Mouse (Mus musculus) forebrain, embryonic 15.5 days (tissue): Measurements from ENCODE around the gene Plg. TPM values are rescaled to one million over a fixed set of nuclear protein-coding genes. Genes with fewer than 3 reads are reported as not detected.

Experiments
- ATAC-seq: fragments of 200-750 bp; cut with Nextera tagmentation; replicated peaks from 2 replicates; pipeline ENCODE4 v1.8.0; 2017; ENCODE audit warnings: mild to moderate bottlenecking, moderate TSS enrichment, moderate library complexity
- H3K27ac ChIP-seq: fragments of 300-500 bp; sonication (generic); replicated peaks from 2 replicates; pipeline ENCODE4 v1.5.1; 2015; ENCODE audit warnings: mild to moderate bottlenecking, inconsistent platforms
- H3K27me3 ChIP-seq: fragments of 300-500 bp; sonication (generic); 2 replicates; pipeline ENCODE4 v1.6.1; 2015; ENCODE audit warnings: inconsistent platforms
- H3K36me3 ChIP-seq: fragments of 300-500 bp; sonication (generic); 2 replicates; pipeline ENCODE4 v1.6.1; 2015; ENCODE audit warnings: mild to moderate bottlenecking, inconsistent platforms
- H3K4me1 ChIP-seq: fragments of 300-500 bp; sonication (generic); 2 replicates; pipeline ENCODE4 v1.6.1; 2015; ENCODE audit warnings: inconsistent platforms
- H3K4me2 ChIP-seq: fragments of 300-500 bp; sonication (generic); replicated peaks from 2 replicates; pipeline ENCODE4 v1.6.1; 2015; ENCODE audit warnings: mild to moderate bottlenecking, inconsistent platforms
- H3K4me3 ChIP-seq: fragments of 300-500 bp; sonication (generic); 2 replicates; pipeline ENCODE4 v1.5.1; 2015; ENCODE audit warnings: mild to moderate bottlenecking, inconsistent platforms
- H3K9ac ChIP-seq: fragments of 300-500 bp; sonication (generic); replicated peaks from 2 replicates; pipeline ENCODE4 v1.6.1; 2015; ENCODE audit warnings: mild to moderate bottlenecking, inconsistent platforms
- H3K9me3 ChIP-seq: fragments of 300-500 bp; sonication (generic); 2 replicates; pipeline ENCODE4 v1.6.1; 2016; ENCODE audit warnings: inconsistent platforms
- WGBS: fragments of 180-500 bp; shearing (Covaris S2); methylation state at CpG from one replicate; pipeline ENCODE4 v1.1.7; 2015; ENCODE audit warnings: mixed read lengths; 5-methylcytosine and 5-hydroxymethylcytosine counted together
- polyA plus RNA-seq: library from polyadenylated mRNA; unstranded; fragments of >200 nt; fragmentation: Nextera tagmentation; extraction: Ambion mirVana; gene quantifications from 2 replicates; pipeline ENCODE4 v1.2.1, GENCODE M21; 2015

The Plg gene
- polyA plus RNA-seq, 1 experiment from 2014 or later, result not detected

DNA sequence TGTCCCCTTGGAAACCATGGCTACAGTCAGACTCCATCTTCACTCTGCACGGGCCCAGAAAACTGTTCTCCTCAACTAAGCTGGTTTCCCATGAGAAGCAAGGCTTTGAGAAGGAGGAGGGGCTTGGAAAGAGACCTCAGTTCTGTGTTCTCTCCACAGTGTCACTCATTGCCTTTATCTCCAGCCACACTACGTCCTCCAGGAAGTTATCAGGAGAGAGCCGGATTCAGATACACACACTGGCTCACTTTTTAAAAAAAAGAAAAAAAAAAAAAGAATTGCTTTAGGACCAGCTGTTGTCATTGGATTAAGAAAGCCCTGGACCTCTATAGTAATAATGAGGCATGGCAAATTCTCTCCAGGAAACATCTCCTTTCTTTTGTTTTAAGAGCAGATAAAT is 48.7 kb downstream of the Plg start:
- WGBS, result 46% methylated on average over 3 of the region's 3 CpGs
- H3K27ac ChIP-seq, result no peak overlapping the region

DNA sequence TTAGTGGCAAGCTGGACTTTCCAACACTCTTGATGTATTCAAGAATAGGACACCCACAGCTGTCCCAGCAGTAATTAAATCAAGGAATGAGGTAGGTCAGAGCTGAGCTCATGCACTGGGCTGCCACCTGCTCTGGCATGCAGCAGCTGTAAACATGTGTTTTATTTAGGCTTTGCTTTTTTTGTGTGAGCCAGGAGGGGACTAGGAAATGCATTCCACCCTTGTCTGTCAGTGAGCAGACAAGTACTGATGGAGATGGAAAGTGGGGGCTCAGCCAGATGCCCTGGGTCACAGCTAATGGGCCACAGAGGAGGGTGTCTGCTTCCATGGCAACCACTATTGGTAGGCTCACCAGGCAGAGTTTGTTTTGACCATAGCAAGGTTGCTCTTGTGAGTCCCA is 50.0 kb downstream of the Plg start:
- no peaks in the 10 kb centered on the region for H3K27me3 ChIP-seq
- ATAC-seq, result 0 out of 2 replicates have a peak, but pooled peaks have one; percentile 48
- no peaks in the 10 kb centered on the region for H3K36me3 ChIP-seq
- no peaks in the 10 kb centered on the region for H3K4me1 ChIP-seq
- no peak overlapping the region for H3K27ac ChIP-seq
- no peak overlapping the region for H3K4me2 ChIP-seq
- no peaks in the 10 kb centered on the region for H3K9me3 ChIP-seq
- H3K4me3 ChIP-seq, result no peak overlapping the region
- no peak overlapping the region for H3K9ac ChIP-seq

More for the DNA sequence above, 48.7 kb downstream of the Plg start:
- H3K9me3 ChIP-seq, result no peaks in the 10 kb centered on the region
- ATAC-seq, result no peak
- no peaks in the 10 kb centered on the region for H3K36me3 ChIP-seq
- no peaks in the 10 kb centered on the region for H3K4me1 ChIP-seq
- H3K4me2 ChIP-seq, result no peak overlapping the region
- H3K9ac ChIP-seq, result no peak overlapping the region
- H3K4me3 ChIP-seq, result no peak overlapping the region
- no peaks in the 10 kb centered on the region for H3K27me3 ChIP-seq

DNA sequence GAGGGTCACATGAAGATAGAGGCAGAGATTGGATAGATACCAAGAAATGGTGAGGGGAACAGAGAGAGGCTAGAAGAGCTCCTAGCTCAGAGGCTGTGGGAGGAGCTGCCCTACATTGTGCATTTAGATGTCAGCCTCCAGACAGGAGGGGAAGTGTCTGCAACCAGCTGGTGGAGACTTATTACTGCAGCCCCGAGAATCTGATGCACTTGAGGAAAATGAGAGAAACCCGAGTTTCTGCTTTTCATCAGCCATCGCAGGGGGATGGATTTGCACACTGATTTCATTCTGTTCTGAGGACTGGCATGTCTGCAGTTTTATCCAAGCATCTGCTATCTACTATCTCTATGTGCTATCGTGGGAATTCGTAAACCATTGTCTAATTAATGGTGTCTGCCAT is 53.3 kb downstream of the Plg start:
- WGBS, result 65% methylated on average over 5 of the region's 5 CpGs
- Histone ChIP-seq H3K4me2 (no peak overlapping the region), H3K4me1 (no peaks in the 10 kb centered on the region), H3K9me3 (no peaks in the 10 kb centered on the region), H3K4me3 (no peak overlapping the region), H3K36me3 (no peaks in the 10 kb centered on the region), H3K9ac (no peak overlapping the region), H3K27me3 (no peaks in the 10 kb centered on the region), H3K27ac (0 out of 2 replicates have a peak overlapping the region, but pooled peaks have one; percentile 2)
- no peak for ATAC-seq

DNA sequence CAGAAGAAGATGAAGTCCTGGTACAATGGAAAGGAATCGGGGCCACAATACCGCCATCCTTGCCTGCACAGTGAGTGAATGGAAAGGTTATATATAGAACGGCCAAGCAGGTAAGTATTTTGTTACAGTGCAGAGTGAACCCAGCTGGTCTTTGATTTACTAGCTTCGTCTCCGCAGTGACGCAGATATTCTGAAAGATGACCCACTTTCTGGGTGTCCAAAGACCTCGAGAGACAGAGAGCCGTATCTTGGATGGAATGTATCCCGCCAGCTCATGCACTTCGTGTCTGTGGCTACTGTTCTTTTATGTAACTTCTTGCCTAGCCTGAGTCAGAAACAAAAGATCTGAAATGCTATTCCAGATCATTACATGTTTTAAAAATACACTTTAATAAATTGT is 59.4 kb downstream of the Plg start:
- WGBS, result 89% methylated on average over 10 of the region's 10 CpGs
- no peak overlapping the region for H3K4me3 ChIP-seq
- H3K4me1 ChIP-seq, result no peaks in the 10 kb centered on the region
- no peak for ATAC-seq
- no peak overlapping the region for H3K9ac ChIP-seq
- no peaks in the 10 kb centered on the region for H3K9me3 ChIP-seq
- no peak overlapping the region for H3K27ac ChIP-seq
- H3K4me2 ChIP-seq, result no peak overlapping the region
- no peaks in the 10 kb centered on the region for H3K27me3 ChIP-seq
- no peaks in the 10 kb centered on the region for H3K36me3 ChIP-seq

DNA sequence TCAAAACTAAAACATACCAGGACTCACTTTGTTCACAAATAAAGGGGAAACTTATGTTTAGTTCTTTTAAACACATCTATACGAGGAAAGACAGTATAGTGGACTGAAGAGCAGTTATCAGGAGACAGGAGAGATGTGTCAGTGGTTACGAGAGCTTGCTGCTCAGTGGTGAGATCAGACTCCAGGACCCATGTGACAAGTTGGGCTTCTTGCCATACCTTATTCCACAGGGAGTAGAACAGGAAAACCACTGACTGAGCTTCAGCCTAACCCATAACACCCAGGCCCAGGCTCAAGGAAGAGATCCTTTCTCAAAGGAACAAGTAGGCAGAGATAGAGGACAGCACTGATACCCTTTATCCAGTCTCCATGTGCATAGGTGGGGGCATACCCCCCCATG is 66.2 kb downstream of the Plg start:
- no peaks in the 10 kb centered on the region for H3K9me3 ChIP-seq
- whole genome bisulfite sequencing, result 71% methylated on average over 2 of the region's 2 CpGs
- H3K4me3 ChIP-seq, result no peak overlapping the region
- no peak overlapping the region for H3K9ac ChIP-seq
- no peaks in the 10 kb centered on the region for H3K27me3 ChIP-seq
- no peak overlapping the region for H3K27ac ChIP-seq
- H3K36me3 ChIP-seq, result no peaks in the 10 kb centered on the region
- H3K4me2 ChIP-seq, result no peak overlapping the region
- H3K4me1 ChIP-seq, result no peaks in the 10 kb centered on the region
- ATAC-seq, result no peak

DNA sequence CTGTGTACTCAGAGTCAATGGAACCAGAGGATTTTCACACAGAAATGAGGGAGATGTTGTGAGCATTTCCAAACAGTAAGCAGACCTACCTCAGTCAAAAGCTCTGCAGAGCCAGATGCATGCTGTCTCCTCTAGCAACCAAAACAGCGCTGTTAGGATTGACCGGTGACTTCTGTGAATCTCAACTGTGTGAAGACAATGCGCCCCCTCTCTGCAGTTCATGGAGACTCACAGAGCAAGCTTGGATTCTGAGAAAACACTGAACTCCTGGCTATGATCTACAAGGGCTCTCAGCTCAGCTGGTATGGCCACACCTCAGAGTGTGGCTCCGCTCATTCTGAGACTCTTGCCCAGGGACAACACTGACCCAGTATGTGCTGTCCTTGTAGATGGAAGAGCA is 72.8 kb downstream of the Plg start:
- ATAC-seq, result no peak
- no peaks in the 10 kb centered on the region for H3K27me3 ChIP-seq
- H3K9ac ChIP-seq, result no peak overlapping the region
- H3K36me3 ChIP-seq, result no peaks in the 10 kb centered on the region
- 0 out of 2 replicates have a peak, but pooled peaks cover 4% of the 10 kb centered on the region for H3K4me1 ChIP-seq
- 59% methylated on average over 4 of the region's 4 CpGs for WGBS
- no peak overlapping the region for H3K4me2 ChIP-seq
- no peaks in the 10 kb centered on the region for H3K9me3 ChIP-seq
- H3K27ac ChIP-seq, result no peak overlapping the region
- H3K4me3 ChIP-seq, result no peak overlapping the region

DNA sequence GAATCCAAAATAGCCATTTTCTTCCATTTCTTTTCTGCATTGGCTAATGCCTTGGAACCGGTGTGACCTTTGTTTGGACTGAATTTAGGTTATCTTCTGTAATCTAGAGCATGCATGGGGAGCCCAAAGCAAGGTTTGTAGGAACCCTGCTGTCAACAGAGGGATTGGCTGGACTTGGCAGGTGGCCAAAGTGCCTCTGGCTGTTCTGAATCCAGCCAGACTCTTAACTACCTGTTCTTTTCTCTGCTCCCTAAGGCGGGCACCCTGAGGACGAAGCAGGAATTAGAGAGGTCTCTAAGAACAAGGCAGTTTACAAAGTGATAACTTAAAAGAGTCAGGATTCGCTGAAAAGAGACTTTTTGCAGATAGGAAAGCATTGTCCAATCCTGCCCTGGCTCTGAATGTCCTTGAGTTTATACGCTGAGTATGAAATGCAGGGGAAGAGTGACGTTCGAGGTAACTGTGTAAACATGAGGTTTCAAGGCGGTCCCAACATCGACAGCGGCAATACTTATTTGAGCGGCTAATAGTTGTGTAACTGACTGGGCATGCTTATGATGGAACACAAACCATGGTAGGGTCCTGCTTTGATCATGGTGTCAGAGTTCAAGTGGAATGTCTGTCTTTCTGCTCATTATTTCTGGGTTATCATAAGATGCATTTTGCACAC is 74.6 kb downstream of the Plg start:
- Histone ChIP-seq H3K27me3 (no peaks in the 10 kb centered on the region), H3K4me2 (no peak overlapping the region), H3K27ac (no peak overlapping the region), H3K9me3 (no peaks in the 10 kb centered on the region), H3K4me1 (0 out of 2 replicates have a peak, but pooled peaks cover 4% of the 10 kb centered on the region), H3K9ac (no peak overlapping the region), H3K36me3 (no peaks in the 10 kb centered on the region), H3K4me3 (no peak overlapping the region)
- WGBS, result 63% methylated on average over 11 of the region's 11 CpGs
- ATAC-seq, result no peak

DNA sequence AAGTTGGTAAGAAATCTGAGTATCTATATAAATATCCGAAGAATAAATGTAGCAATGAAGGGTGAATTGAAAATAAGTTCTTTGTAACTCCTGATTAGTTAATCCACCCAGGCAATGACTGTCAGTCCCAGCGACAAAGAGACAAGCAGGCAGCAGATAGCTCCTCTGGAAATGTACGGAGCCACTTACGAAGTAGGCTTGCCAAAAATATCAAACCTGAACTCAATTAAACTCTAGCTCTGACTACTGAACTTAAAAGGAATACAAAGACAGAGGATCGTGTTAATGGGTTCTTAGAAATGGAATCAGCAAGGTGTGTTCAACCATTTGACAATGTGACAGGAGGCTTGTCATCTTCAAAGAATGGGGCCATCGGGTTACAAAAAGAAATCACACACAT is 75.3 kb downstream of the Plg start:
- no peak overlapping the region for H3K4me3 ChIP-seq
- H3K36me3 ChIP-seq, result no peaks in the 10 kb centered on the region
- no peaks in the 10 kb centered on the region for H3K27me3 ChIP-seq
- H3K9me3 ChIP-seq, result no peaks in the 10 kb centered on the region
- ATAC-seq, result no peak
- no peak overlapping the region for H3K27ac ChIP-seq
- H3K9ac ChIP-seq, result no peak overlapping the region
- H3K4me1 ChIP-seq, result 0 out of 2 replicates have a peak, but pooled peaks cover 4% of the 10 kb centered on the region
- WGBS, result 71% methylated on average over 6 of the region's 6 CpGs
- H3K4me2 ChIP-seq, result no peak overlapping the region

DNA sequence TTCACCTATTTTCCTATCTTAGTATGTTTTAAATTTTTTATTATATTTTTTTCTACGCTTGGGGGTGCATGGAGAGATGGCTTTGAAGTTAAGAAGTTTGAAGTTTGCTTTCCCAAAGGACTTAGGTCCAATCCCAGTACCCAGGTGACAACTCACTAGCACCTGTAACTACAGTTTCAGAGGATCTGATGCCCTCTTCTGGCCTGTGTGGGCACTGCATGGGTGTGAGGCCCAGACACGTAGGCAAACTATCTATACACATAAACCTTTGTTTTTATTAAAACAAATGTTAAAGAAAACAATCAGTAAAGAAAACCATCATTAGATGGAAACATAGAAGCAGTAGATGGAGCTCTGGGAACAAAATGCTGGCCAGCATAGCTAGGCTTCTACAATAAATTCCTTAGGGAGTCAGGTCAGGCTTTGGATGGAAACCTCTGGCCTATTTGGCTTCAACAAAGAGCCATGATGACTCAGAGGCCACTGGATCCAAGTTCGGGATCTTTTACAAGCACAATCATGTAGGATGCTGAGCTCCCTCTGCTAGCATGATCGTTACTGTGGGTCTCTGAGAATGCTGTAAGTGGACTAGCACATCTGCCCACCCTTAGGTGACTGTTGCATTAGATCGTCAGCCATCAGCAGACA is 76.9 kb downstream of the Plg start:
- 78% methylated on average over 5 of the region's 5 CpGs for WGBS
- Histone ChIP-seq H3K4me2 (no peak overlapping the region), H3K27me3 (no peaks in the 10 kb centered on the region), H3K27ac (no peak overlapping the region), H3K4me1 (0 out of 2 replicates have a peak, but pooled peaks cover 4% of the 10 kb centered on the region), H3K36me3 (no peaks in the 10 kb centered on the region), H3K9ac (no peak overlapping the region), H3K9me3 (no peaks in the 10 kb centered on the region), H3K4me3 (no peak overlapping the region)
- ATAC-seq, result no peak

DNA sequence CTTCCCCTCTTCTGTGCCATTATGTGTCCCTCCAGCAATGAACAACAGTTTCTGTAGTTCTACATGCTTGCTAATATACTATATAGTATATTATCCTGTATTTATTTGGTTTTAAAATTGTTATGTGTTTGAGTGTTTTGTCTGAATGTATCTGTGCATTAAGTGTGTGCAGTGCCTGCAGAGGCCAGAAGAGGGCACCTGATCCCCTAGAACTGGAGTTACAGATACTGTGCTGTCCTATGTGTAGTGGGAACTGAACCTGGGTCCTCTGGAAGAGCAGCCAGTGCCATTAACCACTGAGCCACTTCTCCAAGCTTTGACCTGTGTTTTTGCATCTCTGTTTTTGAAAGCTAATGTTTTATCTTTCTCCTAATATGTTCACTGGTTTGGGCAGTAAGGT is 82.8 kb downstream of the Plg start:
- no peak for ATAC-seq
- H3K4me1 ChIP-seq, result no peaks in the 10 kb centered on the region
- H3K4me3 ChIP-seq, result no peak overlapping the region
- H3K9me3 ChIP-seq, result no peaks in the 10 kb centered on the region
- H3K27me3 ChIP-seq, result no peaks in the 10 kb centered on the region
- H3K4me2 ChIP-seq, result no peak overlapping the region
- H3K9ac ChIP-seq, result no peak overlapping the region
- no peaks in the 10 kb centered on the region for H3K36me3 ChIP-seq
- no peak overlapping the region for H3K27ac ChIP-seq

DNA sequence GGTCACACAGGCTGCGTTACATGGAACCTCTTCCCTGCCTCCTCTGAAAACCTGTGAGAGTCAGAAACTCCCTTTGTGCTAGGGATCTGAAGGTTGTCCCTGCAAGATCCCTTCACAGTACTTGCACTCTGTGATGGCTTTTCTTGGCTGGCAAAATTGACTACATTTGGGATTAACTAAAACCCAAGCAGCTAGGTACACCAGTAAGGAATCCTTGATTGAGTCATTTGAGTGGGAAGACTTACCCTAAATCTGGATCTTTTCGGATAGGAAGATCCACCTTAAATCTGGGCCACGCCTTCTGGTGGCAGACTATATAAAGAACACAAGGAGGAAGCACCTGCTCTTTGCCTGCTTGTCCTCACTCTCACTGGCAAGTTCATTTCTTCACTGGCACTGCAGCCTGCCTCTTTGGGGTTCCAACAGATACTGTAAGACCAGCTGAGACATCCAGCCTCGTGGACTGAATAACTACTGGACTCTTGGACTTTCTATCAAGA is 88.1 kb downstream of the Plg start:
- Histone ChIP-seq H3K4me3 (no peak overlapping the region), H3K27me3 (no peaks in the 10 kb centered on the region), H3K9ac (no peak overlapping the region), H3K27ac (no peak overlapping the region), H3K4me2 (no peak overlapping the region), H3K4me1 (no peaks in the 10 kb centered on the region), H3K36me3 (no peaks in the 10 kb centered on the region), H3K9me3 (no peaks in the 10 kb centered on the region)
- no peak for ATAC-seq
- 80% methylated on average over 4 of the region's 4 CpGs for WGBS

DNA sequence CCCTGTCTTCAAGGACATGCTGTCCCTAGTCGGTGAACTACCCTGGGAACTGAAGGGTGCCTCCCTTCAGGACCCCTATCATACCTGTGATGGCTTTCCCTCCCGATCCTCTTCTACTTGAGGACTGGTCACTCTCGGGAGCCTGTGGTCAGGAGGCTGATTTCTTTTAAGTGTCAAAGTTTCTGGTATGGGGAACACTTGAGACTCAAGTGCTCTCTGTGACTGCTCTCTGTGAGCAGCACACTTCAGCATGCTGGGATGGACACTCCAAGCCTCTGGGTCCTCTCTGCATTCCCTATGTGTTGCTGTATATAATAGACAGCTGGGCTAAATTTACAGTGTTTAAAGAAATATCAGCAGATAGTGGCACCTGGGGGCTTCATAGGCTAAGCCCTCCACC is 89.2 kb downstream of the Plg start:
- no peaks in the 10 kb centered on the region for H3K27me3 ChIP-seq
- H3K9me3 ChIP-seq, result no peaks in the 10 kb centered on the region
- H3K27ac ChIP-seq, result no peak overlapping the region
- H3K9ac ChIP-seq, result no peak overlapping the region
- H3K4me1 ChIP-seq, result no peaks in the 10 kb centered on the region
- H3K4me3 ChIP-seq, result no peak overlapping the region
- no peak overlapping the region for H3K4me2 ChIP-seq
- WGBS, result 86% methylated on average over 3 of the region's 3 CpGs
- no peaks in the 10 kb centered on the region for H3K36me3 ChIP-seq
- no peak for ATAC-seq

DNA sequence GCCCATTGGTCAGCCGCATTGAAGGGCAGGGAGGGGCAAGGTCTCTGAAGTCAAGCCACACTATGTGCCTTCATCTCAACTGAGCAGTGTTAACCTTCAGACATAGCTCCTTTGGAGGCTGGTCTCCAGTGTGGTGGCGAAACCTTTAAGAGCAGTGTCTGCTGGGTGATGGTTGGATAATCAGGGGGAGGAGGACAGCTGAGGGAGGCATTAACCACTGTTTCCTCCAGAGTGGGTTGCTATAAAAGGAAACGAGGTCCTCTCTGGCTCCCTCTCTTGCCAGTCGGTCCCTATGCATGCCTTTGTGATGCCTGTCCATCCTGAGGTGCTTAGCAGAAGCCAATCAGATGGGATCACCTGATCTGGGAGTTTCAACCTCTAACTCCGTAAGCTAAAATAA is 90.3 kb downstream of the Plg start:
- 80% methylated on average over 5 of the region's 5 CpGs for WGBS
- H3K9ac ChIP-seq, result no peak overlapping the region

More for the DNA sequence above, 90.3 kb downstream of the Plg start:
- H3K27ac ChIP-seq, result no peak overlapping the region
- H3K4me3 ChIP-seq, result no peak overlapping the region
- no peaks in the 10 kb centered on the region for H3K9me3 ChIP-seq
- no peaks in the 10 kb centered on the region for H3K4me1 ChIP-seq
- no peak overlapping the region for H3K4me2 ChIP-seq
- H3K36me3 ChIP-seq, result no peaks in the 10 kb centered on the region
- H3K27me3 ChIP-seq, result no peaks in the 10 kb centered on the region
- ATAC-seq, result no peak
